Mouse (Mus musculus) telencephalon, adult 2 months (tissue): Measurements from ENCODE around the gene Ints6l.

Experiments
- DNase-seq: peaks from one replicate; pipeline ENCODE4 v3.0.0-alpha.2; 2011; ENCODE audit warnings: low read depth, low spot score

The Ints6l gene

DNA sequence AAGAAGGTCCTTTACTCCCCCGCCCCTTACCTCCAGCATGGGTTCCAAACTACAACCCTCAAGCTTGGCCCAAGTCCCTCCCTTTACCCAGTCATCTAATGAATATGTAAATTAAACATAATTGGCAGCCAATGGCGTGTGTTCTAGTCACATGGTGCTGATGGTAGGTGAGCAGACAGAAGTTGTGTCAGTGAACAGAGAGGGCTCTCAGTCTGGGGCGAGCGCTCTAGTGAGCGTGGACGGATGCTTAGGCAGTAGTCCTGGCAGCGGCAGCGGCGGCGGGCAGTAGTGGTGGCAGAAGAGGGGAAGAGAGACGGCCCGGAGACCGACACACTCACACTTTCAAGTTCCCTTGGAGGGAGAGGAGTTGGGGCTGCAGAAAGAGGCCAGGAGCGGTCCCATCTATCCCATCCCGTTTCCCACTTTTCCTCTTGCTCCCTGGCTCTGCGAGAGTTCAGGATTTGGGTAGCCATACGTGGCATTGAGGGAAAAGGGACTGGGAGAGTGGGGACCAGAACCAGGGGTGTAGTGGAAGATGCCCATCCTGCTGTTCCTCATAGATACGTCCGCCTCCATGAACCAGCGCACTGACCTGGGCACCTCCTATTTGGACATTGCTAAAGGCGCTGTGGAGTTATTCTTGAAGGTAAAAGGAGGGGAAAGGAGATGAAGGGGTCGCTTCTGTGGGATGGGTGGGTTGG lies at the start of gene Ints6l:
Gene Ints6l (plus strand): TSS at position 187 of the 701 bp plus-strand sequence.
- DNase-seq: peak; percentile 83

DNA sequence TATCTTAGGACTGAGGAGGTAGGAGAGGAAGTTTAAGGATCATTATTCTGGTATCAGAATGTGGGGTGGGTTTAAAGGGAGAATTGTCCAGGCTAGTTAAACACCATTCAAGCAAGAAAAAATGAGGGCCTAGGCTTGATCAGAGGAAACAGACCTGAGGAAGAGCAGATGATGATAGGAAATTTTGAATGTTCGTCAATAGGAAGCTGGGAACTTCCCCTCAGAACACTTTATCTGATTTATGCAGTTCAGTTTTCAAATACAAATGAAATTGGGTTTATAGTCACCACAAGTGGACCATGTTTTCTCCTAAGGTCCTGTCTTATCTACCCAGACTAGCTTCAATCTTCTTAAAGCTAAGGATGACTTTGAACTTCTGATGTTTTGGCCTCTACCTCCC lies 49.2 kb upstream of the Ints6l start:
- DNase-seq: no peak

DNA sequence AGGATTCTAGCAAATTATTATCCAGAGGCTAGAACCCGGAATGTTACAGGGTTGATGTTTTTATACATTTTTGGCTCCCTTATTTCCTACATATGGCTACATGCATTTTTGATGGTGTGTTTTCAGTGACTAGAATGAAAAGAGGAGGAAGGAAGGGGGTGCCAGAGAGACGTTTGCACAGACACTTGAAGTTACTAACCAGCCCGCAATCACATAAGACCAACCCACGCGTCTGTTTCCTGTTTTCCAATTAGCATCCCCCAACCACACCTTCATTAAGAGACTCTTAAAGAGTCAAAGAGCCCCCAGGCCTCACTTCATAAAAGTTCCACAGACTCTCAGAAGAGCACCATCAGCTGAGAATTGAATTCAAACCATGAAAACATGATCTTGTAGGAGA lies 48.5 kb upstream of the Ints6l start:
- DNase-seq: no peak

DNA sequence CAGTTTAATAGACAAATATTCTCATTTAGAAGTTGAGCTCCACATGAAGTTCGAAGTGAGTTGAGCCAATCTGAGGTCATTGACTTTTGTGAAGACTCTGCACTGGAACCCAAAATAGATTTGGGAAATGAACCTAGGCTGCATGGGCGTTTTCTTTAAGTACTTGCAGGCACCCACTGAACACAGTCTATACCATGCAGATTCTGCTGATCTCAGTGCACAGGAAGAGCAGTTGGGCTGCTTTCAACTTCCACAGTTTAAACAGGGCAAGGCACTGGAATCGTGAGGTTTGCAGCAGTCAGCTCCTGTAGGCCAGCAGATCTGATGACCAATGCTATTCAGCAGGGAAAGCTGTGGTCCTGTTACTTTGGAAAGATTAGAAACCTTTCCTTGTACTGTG lies 38.4 kb upstream of the Ints6l start:
- DNase-seq: peak; percentile 5

DNA sequence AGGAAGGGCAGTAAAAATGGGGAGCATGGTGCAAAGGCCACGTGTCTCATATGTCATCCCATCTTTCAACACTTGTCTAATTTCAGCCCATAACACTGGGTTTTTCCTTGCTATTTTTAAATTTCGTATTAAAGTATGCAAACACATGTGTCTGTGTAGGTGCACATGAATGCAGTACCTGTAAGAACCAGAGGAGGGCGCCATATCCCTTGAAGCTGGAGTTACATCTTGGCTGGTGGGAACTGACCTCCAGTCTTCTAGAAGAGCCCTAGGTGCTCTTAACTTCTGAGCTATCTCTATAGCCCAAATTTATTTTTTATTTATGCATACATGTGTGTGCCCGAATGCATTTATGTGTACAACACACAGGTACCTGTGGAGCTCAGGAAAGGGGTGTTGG lies 37.1 kb upstream of the Ints6l start:
- DNase-seq: no peak

DNA sequence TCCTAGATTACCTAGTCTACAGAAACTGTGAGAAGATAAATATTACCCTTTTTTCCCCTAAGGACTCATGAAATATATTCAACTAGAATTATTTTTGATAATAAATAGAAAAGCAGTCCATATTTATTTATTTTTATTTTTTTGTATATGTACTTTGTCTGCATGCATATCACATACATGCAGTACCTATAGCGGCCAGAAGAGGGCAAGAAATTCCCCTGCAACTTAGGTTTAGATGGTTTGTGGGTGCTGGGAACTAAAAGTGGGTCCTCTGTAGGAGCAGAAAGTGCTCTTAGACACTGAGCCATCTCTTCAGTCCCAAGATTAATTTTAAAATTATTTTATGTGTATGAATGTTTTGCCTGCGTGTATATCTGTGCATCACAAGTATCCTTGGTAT lies 24.1 kb upstream of the Ints6l start:
- no peak for DNase-seq

DNA sequence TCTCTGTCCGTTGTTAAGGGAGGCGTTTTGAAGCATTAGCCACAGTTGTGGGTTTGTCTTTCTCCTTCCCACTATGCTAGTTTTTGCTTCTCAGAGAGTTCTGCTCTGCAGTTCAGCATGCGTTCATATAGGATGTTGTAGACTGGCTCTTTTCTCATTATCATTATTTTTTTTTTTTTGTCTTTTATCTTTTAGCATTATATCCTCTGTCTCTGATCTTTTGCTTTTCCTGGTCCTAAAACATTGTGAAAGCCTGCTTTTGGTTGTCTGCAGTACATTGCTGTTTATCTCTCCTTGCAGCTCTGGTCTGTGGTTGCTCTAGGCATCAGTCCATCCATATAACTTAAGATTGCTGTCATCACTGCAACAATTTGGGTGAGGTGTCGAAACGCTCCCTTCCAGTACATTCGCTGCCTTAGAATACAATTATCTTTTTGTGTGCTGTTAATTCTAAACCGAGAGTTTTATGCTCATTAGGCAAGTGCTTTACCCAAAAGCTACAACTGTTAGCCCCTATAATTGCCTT lies 18.8 kb upstream of the Ints6l start:
- no peak for DNase-seq

DNA sequence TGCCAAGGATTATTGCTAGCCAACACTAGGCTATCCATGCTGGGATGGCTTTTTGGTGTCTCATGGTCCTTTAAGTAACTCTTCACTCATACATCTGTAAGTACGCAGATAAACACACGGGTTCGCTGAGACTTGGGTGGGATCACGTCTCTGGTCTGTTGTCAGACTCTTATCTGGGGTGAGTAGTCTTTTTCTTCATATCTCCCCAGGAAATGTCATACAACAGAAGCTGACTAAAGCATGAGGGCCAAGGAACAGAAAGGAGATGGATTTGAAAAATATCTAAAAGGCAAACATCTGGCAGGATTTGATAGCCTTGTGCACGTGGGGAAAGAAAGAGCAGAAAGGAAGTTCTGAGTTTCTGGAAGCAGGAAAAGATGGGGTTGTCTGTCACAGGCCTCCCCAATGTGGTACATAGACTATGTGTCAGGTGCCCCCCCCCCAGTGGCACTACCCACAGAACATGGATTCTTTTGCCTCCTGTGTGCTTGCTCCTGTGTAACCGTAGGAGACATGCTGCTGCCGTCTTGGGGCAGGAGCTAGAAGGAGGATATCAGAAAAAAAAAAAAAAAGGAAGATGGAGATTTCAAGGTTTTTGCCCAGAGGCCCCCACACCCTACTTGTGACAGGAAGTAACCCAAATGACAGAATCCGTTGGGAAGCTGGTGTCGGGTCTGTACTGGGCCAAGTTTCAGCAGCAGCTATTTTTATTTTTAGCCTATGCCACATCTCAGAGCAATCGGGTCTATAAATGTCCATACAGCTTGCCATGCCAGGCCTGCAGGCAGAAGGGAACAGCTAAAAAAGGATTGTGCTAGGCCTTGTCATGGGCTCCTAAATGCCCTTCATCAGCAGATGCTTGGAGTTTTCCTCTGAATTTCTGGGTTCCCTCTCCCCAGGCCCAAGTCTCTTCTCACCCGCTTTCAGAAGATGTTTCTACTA lies 7.9 kb upstream of the Ints6l start:
- no peak for DNase-seq

DNA sequence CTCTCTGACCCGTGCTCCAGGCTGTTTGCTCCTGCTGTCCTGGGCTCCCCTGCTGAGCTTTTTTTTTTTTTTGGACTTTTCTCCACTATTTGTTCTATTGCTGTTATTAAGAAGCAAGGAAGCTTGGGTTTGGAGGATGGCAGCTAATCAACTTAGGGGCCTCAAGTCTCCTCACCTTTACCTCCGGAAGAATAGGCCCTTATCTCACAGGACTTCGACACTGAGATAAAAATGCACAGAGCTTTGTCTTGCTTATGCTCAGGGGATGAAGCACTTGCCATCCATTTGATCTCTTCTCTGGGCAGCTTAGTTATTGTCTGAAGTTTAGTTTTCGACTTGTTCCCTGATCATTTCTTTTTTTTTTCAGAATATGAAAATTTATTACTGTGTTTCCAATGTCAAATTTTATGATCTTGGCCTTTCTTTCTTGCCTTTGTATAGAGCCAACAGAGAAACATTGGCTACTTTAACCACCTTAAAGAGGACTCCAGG lies 7.1 kb upstream of the Ints6l start, which contains the start of gene Gm2174:
Gene Gm2174 (plus strand): TSS at position 442 of the 492 bp plus-strand sequence.
- DNase-seq: no peak

DNA sequence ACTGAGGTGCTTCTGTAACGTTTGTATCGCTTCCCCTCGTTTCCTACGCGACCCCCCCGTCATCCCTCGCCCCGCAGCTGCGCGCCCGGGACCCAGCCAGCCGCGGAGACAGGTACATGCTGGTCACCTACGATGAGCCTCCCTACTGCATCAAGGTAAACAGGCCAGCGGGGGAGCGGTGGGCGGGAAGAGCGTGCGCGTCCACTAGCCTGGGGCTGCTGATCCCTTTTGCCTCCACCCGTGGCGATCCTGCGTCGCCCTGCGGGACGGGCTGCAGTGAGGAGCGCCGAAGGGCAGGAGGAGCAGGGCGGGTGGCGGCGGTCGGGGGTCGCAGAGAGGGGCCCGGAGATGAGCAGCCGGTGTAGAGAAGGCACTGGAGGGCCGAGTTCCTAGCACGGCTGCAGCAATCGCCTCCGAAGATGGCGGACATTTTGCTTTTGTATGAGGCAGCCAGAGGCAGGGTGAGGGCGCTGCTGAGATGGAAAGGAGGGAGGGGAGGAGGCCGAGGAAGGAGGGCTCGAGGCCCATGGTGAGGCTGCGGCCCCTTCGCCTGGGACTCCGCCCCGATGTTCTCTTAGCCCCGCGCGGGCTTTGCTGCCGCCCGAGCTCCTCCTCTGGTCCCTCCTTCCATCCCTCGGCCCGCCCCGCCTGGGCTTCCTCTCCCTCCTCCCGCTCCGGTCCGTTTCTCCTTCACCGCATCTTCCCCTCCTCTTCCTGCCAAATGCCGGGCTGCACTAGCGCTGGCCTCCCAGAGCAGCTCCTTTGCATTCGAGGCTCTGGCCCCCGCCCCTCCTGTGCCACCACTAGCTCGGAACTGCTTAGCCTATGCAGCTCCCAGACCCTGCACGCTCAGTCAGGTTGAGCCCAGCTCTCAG lies 952 bp downstream of the Ints6l start:
- peak; percentile 83 for DNase-seq

DNA sequence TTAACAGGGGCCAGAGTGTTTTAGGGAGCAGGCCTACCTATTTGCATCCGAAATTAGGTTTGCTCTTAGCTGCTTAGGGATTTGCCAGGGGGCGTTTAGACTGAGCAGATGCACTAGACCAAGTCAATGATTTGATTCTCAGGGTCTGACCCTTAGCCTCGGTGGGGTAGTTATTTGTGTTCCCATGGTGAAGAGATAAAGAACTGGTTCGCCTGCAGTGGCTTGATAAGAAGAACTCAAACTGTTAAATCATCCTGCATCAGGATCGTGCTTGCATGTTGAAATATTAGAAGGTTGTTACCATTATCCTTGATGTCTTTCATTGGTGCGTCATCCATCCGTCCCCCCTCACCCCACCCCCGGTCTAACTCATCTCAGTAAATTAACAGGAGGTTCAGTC lies 1.7 kb downstream of the Ints6l start:
- DNase-seq: no peak

DNA sequence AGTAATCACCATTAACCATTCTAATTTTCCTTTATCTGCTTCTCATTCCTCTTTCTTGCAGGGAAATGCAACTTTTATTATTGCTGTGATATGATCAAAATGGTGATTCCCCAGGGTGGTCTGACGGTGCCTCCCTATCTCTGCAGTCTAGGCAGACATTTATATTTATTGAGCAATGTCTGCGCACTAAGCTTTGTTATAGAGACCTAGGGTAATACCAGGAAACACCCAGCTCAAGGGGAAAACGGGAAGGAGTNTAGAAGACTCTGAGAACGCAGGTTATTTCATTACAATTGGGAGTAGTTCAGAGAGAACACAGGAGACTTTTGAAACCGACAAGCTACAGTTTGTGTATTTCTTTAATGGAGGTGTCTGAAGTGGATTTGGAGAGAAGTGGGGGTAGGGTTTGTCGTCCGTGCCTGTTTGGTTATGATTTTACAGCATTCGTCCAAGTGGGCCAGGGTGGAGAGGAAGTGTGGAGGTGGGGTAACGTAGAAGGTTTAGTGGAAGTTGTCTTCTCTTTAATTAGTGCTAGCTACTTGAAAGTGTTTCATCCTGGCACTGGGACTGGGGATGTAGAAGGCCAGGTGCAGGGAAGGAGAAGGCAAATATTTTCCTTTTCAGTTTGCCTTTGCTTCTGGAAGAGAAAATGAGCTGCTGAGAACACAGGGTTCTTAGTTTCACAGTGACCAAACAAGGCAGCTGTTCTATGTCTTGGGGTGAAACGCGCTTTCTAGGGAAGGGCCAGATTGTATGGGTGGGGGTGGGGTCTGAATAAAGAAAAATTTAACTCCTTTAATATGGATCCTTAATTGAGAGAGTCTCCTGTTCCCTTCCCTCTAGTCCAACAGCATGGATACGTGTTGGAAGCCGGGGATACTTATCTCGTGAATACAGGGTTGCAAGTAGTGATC lies 7.6 kb downstream of the Ints6l start:
- DNase-seq: no peak

DNA sequence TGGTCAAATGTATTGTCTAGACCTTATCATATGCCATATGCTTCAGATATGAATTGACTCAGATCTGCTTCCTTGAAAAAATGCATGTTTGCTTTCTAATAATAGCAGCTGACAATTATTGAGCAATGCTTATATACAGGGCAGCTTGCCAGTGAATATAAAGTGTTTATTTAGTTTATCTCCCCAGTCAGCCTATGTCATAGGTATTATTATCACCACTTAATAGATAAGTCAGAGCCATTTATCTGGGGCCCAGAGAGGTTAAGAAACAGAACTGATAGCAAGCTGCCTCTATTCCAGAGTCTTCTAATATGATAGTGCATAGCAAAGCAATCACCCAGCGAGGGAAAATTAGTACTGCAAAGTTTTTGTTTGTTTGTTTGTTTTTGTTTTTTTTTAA lies 10.2 kb downstream of the Ints6l start:
- DNase-seq: no peak

DNA sequence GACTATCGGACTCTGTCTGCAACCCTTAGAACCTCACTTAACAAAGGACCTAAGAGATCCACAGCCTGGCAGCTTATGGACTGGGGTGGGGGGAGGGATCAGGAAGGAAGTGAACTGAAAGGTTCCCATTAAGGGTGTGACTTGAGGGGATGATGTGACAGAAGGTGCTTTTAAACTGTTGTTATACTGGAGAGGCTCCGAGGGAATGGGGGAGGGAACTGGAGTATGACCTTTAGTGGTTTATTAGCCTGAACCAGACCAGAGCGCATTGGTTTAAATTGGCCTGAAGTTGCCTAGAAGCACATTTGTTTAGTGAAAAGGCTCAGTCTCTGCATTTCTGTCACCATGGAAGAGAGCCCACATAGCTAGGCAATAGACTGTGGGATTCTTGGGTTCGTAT lies 13.0 kb downstream of the Ints6l start:
- DNase-seq: no peak

DNA sequence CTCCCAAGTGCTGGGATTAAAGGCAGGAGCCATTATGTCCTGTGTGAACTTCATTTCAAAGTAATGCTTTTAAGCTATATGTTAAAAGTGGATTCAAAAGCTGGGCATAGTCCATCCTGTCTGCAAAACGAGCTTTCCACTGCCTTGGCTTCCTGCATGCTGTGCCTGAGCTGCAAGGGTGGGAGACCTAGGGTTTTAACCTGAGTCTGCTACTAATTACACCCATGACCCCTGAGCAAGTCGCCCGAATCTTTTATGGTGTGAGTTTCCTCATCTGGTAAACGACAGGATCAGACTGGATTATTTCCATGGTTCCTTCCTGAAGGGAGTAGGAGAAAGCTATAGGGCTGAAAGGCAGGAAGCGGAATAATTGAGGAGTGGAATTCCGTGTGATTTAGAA lies 13.8 kb downstream of the Ints6l start:
- DNase-seq: no peak

DNA sequence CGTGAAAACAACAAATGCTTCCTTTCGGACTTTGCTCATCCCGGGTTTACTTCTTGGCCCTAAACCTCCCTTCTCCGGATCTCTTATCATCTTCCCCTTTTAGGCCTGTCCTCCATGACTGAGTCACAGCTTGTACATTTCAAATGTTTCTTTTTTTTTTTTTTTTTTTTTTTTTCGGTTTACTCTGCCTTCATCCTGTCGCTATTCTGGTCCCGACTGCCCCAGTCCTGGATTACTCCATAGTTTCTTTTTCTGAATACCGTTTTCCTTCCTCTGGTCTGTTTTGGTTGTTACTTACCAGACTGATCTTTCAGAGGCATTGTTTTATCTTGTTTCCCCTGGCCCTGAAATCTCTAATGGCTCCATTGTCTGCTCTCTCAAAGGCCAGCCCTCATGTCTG lies 19.4 kb downstream of the Ints6l start:
- no peak for DNase-seq

DNA sequence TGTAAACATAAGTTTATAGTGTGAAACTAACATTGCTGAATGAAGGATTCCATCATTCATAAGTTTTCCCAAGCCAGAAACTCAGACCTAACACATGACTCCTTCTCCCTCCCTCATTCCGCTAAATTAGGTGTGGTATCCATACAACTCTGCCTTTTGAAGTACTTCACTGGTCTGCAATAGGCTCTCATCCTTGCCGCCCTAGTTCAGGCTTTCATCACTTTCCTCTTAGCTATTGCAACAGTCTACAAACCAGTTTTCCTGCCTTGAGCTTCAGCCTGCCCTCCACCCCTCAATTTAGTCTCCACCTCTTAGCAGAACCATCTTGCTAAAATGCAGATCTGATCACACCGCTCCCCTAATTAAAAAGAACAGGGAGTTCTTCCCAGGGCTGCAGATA lies 22.9 kb downstream of the Ints6l start:
- no peak for DNase-seq

DNA sequence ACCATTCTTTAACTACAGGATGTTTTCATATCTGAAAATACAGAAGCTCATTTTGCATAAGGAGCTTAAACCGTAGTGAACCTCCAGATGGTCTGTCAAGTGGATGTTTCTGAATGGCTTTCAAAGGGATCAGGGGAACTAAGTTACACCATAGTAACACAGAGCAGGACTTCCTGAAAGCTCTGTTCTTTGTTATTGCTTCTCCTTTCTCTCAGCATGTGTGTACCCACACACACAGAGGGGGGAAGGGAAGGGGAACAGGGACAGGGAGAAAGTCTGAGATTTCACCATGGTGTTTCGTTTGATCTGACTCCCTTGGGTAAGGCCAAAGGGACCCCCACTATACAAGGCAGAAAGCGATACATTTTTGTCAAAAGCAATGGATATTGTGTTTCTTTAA lies 27.2 kb downstream of the Ints6l start:
- DNase-seq: no peak

DNA sequence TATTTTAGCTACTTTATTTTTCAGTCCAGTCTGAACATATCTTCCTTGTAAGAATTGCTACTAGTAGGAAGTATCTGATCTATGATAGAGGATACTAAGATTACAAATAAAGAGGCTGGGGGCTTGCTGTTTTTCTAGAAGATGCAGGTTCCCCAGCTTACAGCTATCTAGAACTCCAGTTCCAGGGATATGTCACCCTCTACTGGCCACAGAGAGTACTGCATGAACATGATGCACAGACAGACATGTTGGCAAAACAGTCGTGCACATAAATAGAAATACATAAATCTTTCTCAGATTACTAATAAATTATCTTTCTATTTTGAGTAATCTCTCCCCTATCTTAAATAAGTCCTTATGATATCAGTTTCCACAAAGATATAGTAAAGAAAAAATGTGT lies 35.1 kb downstream of the Ints6l start:
- DNase-seq: no peak

DNA sequence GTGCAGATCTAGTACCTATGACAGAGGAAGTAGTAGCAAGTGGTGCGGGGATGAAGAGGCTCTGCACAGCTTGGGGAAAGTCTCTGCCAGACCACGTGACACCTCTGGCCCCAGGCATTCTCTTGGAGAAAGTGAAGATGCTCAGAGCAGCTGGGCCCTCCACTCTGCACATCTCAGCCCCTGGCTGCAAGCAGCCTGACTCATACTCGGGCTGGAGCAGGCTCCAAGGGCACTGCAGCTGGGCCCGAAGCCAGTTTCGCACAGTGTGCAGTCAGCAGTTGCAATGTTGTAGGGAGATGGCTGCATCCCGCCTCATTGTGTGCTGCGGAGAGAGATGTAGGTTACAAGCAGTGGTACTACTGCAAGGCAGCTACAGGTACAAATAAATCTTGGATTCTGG lies 42.6 kb downstream of the Ints6l start:
- no peak for DNase-seq
